Mouse (Mus musculus) cerebellum, adult 2 months (tissue): ENCODE results near the gene Gm6904.

Source experiments
- CTCF ChIP-seq: fragments of 200-500 bp; IDR thresholded peaks from 2 replicates; pipeline ENCODE4 v1.5.1; 2011; ENCODE audit warnings: low read depth, mild to moderate bottlenecking, control low read depth, low read length, moderate library complexity, borderline replicate concordance; ENCODE audit not compliant: insufficient read depth
- POLR2A ChIP-seq: fragments of 200-500 bp; IDR thresholded peaks from 2 replicates; pipeline ENCODE4 v1.6.1; 2011; ENCODE audit warnings: low read length, control low read depth, borderline replicate concordance; ENCODE audit not compliant: insufficient read depth

- TF ChIP-seq CTCF (no peak), POLR2A (no peak)
These were observed 40.8 kb downstream of the Gm6904 start for GRCm38 (mm10) chr14:59219241-59219640.
